Mouse (Mus musculus) lung, embryonic 15.5 days (tissue): Measurements from ENCODE around the gene Cotl1. TPM values are rescaled to one million over a fixed set of nuclear protein-coding genes. Genes with fewer than 3 reads are reported as not detected.

Experiments
- ATAC-seq: fragments of 200-750 bp; cut with Nextera tagmentation; 2 replicates; pipeline ENCODE4 v1.8.0; 2017; ENCODE audit warnings: moderate number of reproducible peaks, borderline replicate concordance; ENCODE audit not compliant: low FRiP score, low TSS enrichment; ENCODE audit errors: extremely low read depth
- H3K27ac ChIP-seq: fragments of 300-500 bp; sonication (generic); 2 replicates; pipeline ENCODE4 v1.5.1; 2015; ENCODE audit warnings: moderate library complexity, mild to moderate bottlenecking, inconsistent platforms
- H3K27me3 ChIP-seq: fragments of 300-500 bp; sonication (generic); 2 replicates; pipeline ENCODE4 v1.6.1; 2015; ENCODE audit warnings: inconsistent platforms
- H3K36me3 ChIP-seq: fragments of 300-500 bp; sonication (generic); 2 replicates; pipeline ENCODE4 v1.6.1; 2015; ENCODE audit warnings: inconsistent platforms
- H3K4me1 ChIP-seq: fragments of 300-500 bp; sonication (generic); 2 replicates; pipeline ENCODE4 v1.6.1; 2015; ENCODE audit warnings: inconsistent platforms
- H3K4me2 ChIP-seq: fragments of 300-500 bp; sonication (generic); 2 replicates; pipeline ENCODE4 v1.6.1; 2015; ENCODE audit warnings: inconsistent platforms, mild to moderate bottlenecking, moderate library complexity
- H3K4me3 ChIP-seq: fragments of 300-500 bp; sonication (generic); 2 replicates; pipeline ENCODE4 v1.5.1; 2015; ENCODE audit warnings: mild to moderate bottlenecking, inconsistent platforms
- H3K9ac ChIP-seq: fragments of 300-500 bp; sonication (generic); 2 replicates; pipeline ENCODE4 v1.6.1; 2015; ENCODE audit warnings: inconsistent platforms
- H3K9me3 ChIP-seq: fragments of 300-500 bp; sonication (generic); 2 replicates; pipeline ENCODE4 v1.6.1; 2016; ENCODE audit warnings: inconsistent platforms
- WGBS: fragments of 180-500 bp; shearing (Covaris S2); methylation state at CpG from one replicate; pipeline ENCODE4 v1.1.7; 2015; 5-methylcytosine and 5-hydroxymethylcytosine counted together
- polyA plus RNA-seq: library from polyadenylated mRNA; unstranded; fragments of >200 nt; fragmentation: Nextera tagmentation; extraction: Ambion mirVana; gene quantifications from 2 replicates; pipeline ENCODE4 v1.2.1, GENCODE M21; 2015

Cotl1 gene
- polyA plus RNA-seq, 1 experiment from 2014 or later: 65.8 TPM

DNA sequence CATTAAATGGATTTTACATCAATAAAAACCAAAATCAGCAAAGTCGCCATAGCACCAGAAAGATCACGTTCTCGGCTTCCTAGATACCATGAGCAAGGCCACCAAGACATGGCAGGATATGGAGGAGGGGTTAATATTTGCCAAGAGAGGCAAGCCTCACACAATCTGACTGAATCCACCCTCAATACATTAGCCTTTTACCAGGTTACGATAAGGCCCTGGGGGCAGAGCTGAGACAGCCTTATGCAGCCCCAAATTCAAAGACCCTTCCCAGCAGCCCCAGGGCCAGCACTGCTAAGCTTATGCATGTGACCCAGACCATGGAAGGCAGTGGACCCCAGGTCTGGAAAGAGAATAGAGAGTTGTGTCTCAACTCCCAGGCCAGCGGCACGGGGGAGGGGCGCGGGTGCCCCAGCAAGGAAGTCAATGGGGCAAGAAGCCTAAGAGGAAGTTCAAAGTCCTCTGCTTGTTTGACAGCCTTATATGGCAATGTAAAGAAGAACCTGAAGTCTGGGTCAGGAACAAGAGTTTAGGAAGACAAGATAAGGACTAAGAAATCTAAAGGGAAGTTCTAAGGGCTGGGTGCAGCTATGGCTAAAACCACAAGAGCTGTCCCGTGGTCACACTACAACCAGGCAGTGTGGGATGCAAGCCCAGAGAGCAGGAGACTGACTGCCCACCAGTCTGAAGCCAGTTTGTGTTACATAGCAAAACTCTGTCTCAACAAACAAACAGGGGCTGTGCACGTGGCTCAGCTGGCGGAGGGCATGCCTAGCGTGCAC lies 27.5 kb downstream of the Cotl1 start:
- no peak for ATAC-seq
- 57% methylated on average over 12 of the region's 12 CpGs for WGBS
- Histone ChIP-seq H3K27me3 (no peaks in the 10 kb centered on the region), H3K36me3 (no peaks in the 10 kb centered on the region; the same call in 1 of the 2 replicates), H3K4me2 (no peak overlapping the region), H3K9ac (no peak overlapping the region), H3K4me1 (peaks cover 42% of the 10 kb centered on the region), H3K9me3 (no peaks in the 10 kb centered on the region), H3K27ac (peak overlapping the region; percentile 26; the same call in 1 of the 2 replicates), H3K4me3 (no peak overlapping the region)

GRCm38 (mm10) chr8:119811925-119812324 lies 28.4 kb downstream of the Cotl1 start:
- Histone ChIP-seq H3K36me3 (no peaks in the 10 kb centered on the region; the same call in 1 of the 2 replicates), H3K4me1 (peaks cover 36% of the 10 kb centered on the region), H3K27ac (no peak overlapping the region), H3K9me3 (no peaks in the 10 kb centered on the region), H3K27me3 (no peaks in the 10 kb centered on the region), H3K4me2 (no peak overlapping the region), H3K4me3 (no peak overlapping the region), H3K9ac (no peak overlapping the region)
- no peak for ATAC-seq
- 45% methylated on average over 6 of the region's 6 CpGs for WGBS

DNA sequence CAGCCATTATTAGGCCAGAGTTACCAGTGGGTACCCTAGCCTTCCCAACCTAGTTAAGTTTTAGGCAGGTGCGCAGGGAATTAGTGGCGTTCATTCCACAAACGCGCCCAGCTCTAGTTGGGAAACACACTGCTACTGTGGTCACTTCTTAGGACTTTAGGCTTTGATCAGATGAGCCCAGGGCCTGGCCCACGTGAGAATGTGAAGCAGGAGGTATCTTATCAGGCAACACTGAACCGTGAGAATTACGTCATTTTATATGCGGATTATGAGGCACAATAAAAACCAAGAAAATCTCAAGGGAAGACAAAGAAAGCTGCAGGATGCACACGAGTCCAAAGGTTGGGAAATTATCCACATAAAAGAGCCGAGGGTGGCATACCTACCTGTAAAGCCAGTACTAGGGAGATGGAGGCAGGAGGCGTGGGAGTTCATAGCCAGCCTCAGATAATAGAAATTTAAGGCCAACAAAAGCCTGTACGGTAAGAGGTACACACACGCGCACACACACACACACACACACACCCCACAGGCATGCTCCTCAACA lies 29.3 kb downstream of the Cotl1 start:
- Histone ChIP-seq H3K9me3 (no peaks in the 10 kb centered on the region), H3K4me2 (no peak overlapping the region), H3K9ac (no peak overlapping the region), H3K4me1 (peaks cover 35% of the 10 kb centered on the region), H3K4me3 (no peak overlapping the region), H3K36me3 (no peaks in the 10 kb centered on the region; the same call in 1 of the 2 replicates), H3K27ac (no peak overlapping the region), H3K27me3 (no peaks in the 10 kb centered on the region)
- ATAC-seq: no peak
- WGBS: 87% methylated on average over 14 of the region's 14 CpGs

DNA sequence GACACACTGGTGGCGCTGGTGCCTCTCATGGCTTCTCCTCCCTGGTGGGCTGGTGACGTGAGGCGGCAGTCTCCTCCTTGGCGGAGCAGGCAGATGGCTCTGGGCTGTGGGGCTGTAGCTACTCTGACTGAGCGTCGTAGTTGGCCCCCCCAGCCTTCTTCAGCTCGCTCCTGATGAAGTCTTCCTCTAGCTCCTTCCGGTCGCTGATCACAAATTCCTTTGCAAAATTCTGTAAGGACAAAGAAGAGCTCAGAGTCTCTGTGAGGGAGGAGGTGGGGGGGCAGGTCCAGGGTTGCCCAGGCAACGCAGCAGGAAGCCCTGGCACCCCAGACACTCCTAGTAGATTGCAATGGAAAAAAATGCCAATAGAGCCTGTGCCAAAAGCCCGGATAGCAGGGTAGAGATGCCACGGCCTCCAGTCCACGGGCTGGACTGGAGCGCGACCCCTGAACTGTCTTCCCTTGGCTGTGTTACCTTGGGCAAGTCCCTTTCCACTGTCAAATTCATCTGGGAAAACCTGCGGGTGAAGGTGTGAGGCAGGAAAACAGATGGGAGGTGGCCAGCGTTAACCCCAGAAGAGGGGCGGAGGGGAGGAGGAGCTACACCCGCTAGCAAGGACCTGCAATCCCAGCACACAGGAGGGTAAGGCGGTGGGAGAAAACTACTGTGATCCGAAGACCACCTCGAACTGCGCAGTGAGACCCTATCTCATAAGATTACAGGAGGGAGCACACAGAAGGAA lies 30.0 kb downstream of the Cotl1 start:
- H3K36me3 ChIP-seq: no peaks in the 10 kb centered on the region; the same call in 1 of the 2 replicates
- WGBS: 80% methylated on average over 23 of the region's 23 CpGs
- peaks cover 35% of the 10 kb centered on the region for H3K4me1 ChIP-seq
- no peaks in the 10 kb centered on the region for H3K9me3 ChIP-seq
- H3K4me2 ChIP-seq: no peak overlapping the region
- no peaks in the 10 kb centered on the region for H3K27me3 ChIP-seq
- H3K4me3 ChIP-seq: no peak overlapping the region
- H3K27ac ChIP-seq: no peak overlapping the region
- no peak overlapping the region for H3K9ac ChIP-seq
- no peak for ATAC-seq

GRCm38 (mm10) chr8:119809620-119810019 lies 30.7 kb downstream of the Cotl1 start:
- Histone ChIP-seq H3K4me3 (no peak overlapping the region), H3K4me1 (peaks cover 35% of the 10 kb centered on the region), H3K27ac (no peak overlapping the region), H3K9me3 (no peaks in the 10 kb centered on the region), H3K9ac (no peak overlapping the region), H3K4me2 (no peak overlapping the region), H3K36me3 (no peaks in the 10 kb centered on the region; the same call in 1 of the 2 replicates), H3K27me3 (no peaks in the 10 kb centered on the region)
- no peak for ATAC-seq
- 91% methylated on average over 9 of the region's 9 CpGs for WGBS

- Histone ChIP-seq H3K9me3 (no peaks in the 10 kb centered on the region), H3K4me2 (no peak overlapping the region), H3K27me3 (no peaks in the 10 kb centered on the region), H3K36me3 (no peaks in the 10 kb centered on the region; the same call in 1 of the 2 replicates), H3K4me1 (peaks cover 24% of the 10 kb centered on the region), H3K27ac (no peak overlapping the region), H3K4me3 (no peak overlapping the region), H3K9ac (no peak overlapping the region)
- WGBS: 89% methylated on average over 4 of the region's 4 CpGs
- ATAC-seq: no peak
These were observed 32.7 kb downstream of the Cotl1 start for GRCm38 (mm10) chr8:119807687-119808086.

GRCm38 (mm10) chr8:119806422-119807263 lies 33.7 kb downstream of the Cotl1 start:
- ATAC-seq: peak; percentile 60; the same call in 1 of the 2 replicates
- H3K4me2 ChIP-seq: no peak overlapping the region
- no peak overlapping the region for H3K9ac ChIP-seq
- H3K4me3 ChIP-seq: no peak overlapping the region
- no peak overlapping the region for H3K27ac ChIP-seq
- no peaks in the 10 kb centered on the region for H3K9me3 ChIP-seq
- peaks cover 13% of the 10 kb centered on the region; the same call in 1 of the 2 replicates for H3K4me1 ChIP-seq
- no peaks in the 10 kb centered on the region for H3K27me3 ChIP-seq
- no peaks in the 10 kb centered on the region; the same call in 1 of the 2 replicates for H3K36me3 ChIP-seq
- WGBS: 55% methylated on average over 14 of the region's 14 CpGs

- ATAC-seq: no peak
- no peak overlapping the region for H3K27ac ChIP-seq
- H3K9ac ChIP-seq: no peak overlapping the region
- no peaks in the 10 kb centered on the region for H3K9me3 ChIP-seq
- no peaks in the 10 kb centered on the region for H3K27me3 ChIP-seq
- no peaks in the 10 kb centered on the region; the same call in 1 of the 2 replicates for H3K36me3 ChIP-seq
- WGBS: 67% methylated on average over 8 of the region's 8 CpGs
- H3K4me2 ChIP-seq: no peak overlapping the region
- no peak overlapping the region for H3K4me3 ChIP-seq
- peaks cover 11% of the 10 kb centered on the region; the same call in 1 of the 2 replicates for H3K4me1 ChIP-seq
These were observed 35.1 kb downstream of the Cotl1 start for GRCm38 (mm10) chr8:119805275-119805674.

DNA sequence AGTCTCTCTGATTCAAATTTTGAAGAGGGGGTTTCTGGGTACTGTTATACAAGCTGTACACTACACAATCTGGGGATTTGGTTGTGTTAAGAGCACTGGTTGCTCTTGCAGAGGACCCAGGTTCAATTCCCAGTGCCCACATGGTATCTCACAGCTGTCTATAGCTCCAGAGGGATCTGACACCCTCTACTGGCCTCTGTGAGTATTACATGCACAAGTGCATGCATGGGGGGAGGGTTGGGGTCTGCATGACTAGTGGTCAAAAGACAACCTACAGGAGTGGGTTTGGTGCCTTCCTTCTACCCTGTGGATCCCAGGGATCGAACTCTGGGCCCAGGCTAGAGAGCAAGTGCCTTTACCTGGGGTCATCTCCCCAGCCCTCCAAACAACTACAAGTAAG lies 37.8 kb downstream of the Cotl1 start:
- Histone ChIP-seq H3K27me3 (no peaks in the 10 kb centered on the region), H3K27ac (no peak overlapping the region), H3K36me3 (no peaks in the 10 kb centered on the region), H3K4me3 (no peak overlapping the region), H3K9ac (no peak overlapping the region), H3K4me1 (peaks cover 18% of the 10 kb centered on the region), H3K4me2 (no peak overlapping the region), H3K9me3 (no peaks in the 10 kb centered on the region)
- WGBS: 91% methylated on average over 1 of the region's 1 CpGs
- no peak for ATAC-seq

DNA sequence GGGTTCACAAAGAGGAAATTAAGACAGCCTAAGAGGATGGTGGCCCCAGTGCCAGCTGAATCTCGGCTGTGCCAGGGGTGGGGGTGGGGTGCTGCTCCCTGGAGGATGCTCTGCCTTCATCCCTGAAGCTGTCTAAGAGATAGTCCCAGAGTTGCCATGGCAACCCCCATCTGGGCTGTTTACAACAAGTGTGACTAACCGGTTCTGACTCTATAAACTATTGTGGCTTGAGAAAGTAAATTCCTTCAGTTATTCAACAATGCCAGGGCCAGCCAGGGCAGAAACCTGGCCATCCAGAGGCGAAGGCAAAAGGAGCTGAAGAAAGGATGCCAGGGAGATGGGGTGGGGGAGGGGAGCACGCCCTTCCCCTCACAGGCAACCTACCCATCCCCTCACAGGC lies 39.2 kb downstream of the Cotl1 start:
- Histone ChIP-seq H3K4me1 (peaks cover 11% of the 10 kb centered on the region), H3K27ac (no peak overlapping the region), H3K4me3 (no peak overlapping the region), H3K9ac (no peak overlapping the region), H3K4me2 (no peak overlapping the region), H3K9me3 (no peaks in the 10 kb centered on the region), H3K36me3 (no peaks in the 10 kb centered on the region), H3K27me3 (no peaks in the 10 kb centered on the region)
- WGBS: 18% methylated on average over 4 of the region's 4 CpGs
- no peak for ATAC-seq

DNA sequence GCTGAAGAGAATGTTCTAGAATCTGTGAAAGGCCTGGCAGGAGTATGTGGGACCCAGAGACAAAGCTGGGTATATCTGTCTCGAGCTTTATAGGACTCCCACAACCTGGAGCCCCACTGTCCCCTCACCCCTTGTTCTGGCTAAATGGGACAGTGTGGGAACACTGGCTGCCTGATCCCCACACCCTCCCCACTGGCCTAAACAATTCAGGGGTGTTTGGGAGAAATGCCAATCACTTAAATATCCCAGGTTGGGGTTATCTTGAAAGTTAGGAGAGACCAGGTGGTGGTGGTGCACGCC lies 41.4 kb downstream of the Cotl1 start:
- no peak for ATAC-seq
- WGBS: 51% methylated on average over 2 of the region's 2 CpGs
- H3K9me3 ChIP-seq: no peaks in the 10 kb centered on the region
- no peak overlapping the region for H3K4me3 ChIP-seq
- H3K4me2 ChIP-seq: peak overlapping the region; percentile 41; the same call in 1 of the 2 replicates
- no peaks in the 10 kb centered on the region for H3K36me3 ChIP-seq
- H3K27me3 ChIP-seq: no peaks in the 10 kb centered on the region
- H3K9ac ChIP-seq: no peak overlapping the region
- H3K4me1 ChIP-seq: peaks cover 11% of the 10 kb centered on the region
- H3K27ac ChIP-seq: no peak overlapping the region
